Mouse (Mus musculus): ENCODE data around the gene Kir3dl1. TPM values are rescaled to one million over a fixed set of nuclear protein-coding genes. Genes with fewer than 3 reads are reported as not detected.

The Kir3dl1 gene
- polyA plus RNA-seq (2014; fragmentation: Illumina TruSeq; extraction: RNeasy Lipid Tissue Mini Kit (QIAGEN cat#74804); ENCODE audit: insufficient read depth, low read depth, low replicate concordance), result not detected

DNA sequence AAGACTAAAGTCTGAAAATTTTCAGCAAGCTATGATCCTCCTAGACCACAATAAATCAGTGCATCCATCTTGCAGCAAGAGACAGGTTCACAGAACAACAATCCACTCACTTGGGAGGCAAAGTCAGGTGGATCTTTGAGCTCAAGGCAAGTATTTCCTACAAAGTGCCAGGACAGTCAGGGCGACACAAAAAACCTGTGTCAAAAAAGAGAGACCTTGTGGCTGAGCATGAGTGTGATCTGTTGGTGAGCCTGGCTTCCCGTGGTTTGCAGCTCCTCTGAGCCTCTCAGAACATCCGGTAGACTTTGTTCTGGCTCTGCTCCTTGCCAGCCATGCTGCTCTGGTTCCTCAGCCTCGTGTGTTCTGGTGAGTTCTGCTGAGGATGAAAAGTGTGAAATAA, at the start of gene Kir3dl1:
TSS of gene Kir3dl1 (plus strand) at position 301 of the 400 bp plus-strand sequence.

DNA sequence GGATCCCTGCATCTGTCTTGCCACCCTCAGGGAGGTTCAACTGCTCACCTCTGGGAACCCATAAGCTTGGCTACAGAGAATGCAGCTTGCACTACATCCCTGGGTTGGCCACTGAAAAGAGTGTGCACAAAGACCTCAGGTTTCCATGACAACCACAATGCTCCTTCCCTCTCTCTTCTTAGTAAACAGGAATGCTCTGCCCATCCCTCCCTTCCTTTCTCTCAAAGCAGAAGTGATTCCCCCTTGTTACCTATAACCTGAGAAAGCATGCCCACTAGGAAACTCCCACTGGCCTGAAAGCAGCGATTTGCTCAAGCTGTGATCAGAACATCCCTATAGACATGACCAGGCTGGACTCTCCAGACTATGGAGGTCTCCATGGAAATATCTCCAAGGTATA, 26.2 kb downstream of the Kir3dl1 start, which contains the start of gene Kir3dl2:
TSS of gene Kir3dl2 (minus strand) at position 101 of the 400 bp plus-strand sequence.

Other genes starting within 250 kb of the Kir3dl1 start
- gene Bex3, start 247.7 kb upstream of the Kir3dl1 start, polyA plus RNA-seq (2014; fragmentation: Illumina TruSeq; extraction: RNeasy Lipid Tissue Mini Kit (QIAGEN cat#74804); ENCODE audit: insufficient read depth, low read depth, low replicate concordance), result 88.3 TPM
- not detected for gene Kir3dl2, start 26.1 kb downstream of the Kir3dl1 start, polyA plus RNA-seq (2014; fragmentation: Illumina TruSeq; extraction: RNeasy Lipid Tissue Mini Kit (QIAGEN cat#74804); ENCODE audit: insufficient read depth, low read depth, low replicate concordance)
- gene Tceal3, start 72.8 kb downstream of the Kir3dl1 start, polyA plus RNA-seq (2014; fragmentation: Illumina TruSeq; extraction: RNeasy Lipid Tissue Mini Kit (QIAGEN cat#74804); ENCODE audit: insufficient read depth, low read depth, low replicate concordance), result 3.0 TPM
- gene Tceal1, start 190.0 kb downstream of the Kir3dl1 start, polyA plus RNA-seq (2014; fragmentation: Illumina TruSeq; extraction: RNeasy Lipid Tissue Mini Kit (QIAGEN cat#74804); ENCODE audit: insufficient read depth, low read depth, low replicate concordance), result 6.7 TPM
- 114 TPM for gene Morf4l2, start 225.7 kb downstream of the Kir3dl1 start, polyA plus RNA-seq (2014; fragmentation: Illumina TruSeq; extraction: RNeasy Lipid Tissue Mini Kit (QIAGEN cat#74804); ENCODE audit: insufficient read depth, low read depth, low replicate concordance)